Mouse (Mus musculus) MEL (cell line): Measurements from ENCODE around the gene Acta2.

Experiments used
- CTCF ChIP-seq, 3 experiments: IDR thresholded peaks in 2 of 3; conservative IDR thresholded peaks in 1 of 3; 2 replicates each; pipeline ENCODE4 v1.5.1; 2011 to 2012; ENCODE audit warnings: low read length in 3 of 3, low read depth in 2 of 3, mild to moderate bottlenecking in 2 of 3, improper control_type of control experiment in 1 of 3, inconsistent platforms in 1 of 3, mixed read lengths in 1 of 3, moderate library complexity in 1 of 3; ENCODE audit not compliant: control insufficient read depth in 1 of 3, insufficient read depth in 1 of 3, poor library complexity in 1 of 3, severe bottlenecking in 1 of 3
- EP300 ChIP-seq, 2 experiments: IDR thresholded peaks; 2 replicates each; pipeline ENCODE4 v1.6.1; 2011; ENCODE audit warnings: improper control_type of control experiment in 2 of 2, low read length in 2 of 2, low read depth in 1 of 2, mild to moderate bottlenecking in 1 of 2
- GATA1 ChIP-seq: IDR thresholded peaks from 2 replicates; pipeline ENCODE4 v1.6.1; 2011; ENCODE audit warnings: low read depth, low read length, improper control_type of control experiment
- MAFK ChIP-seq: IDR thresholded peaks from 2 replicates; pipeline ENCODE4 v1.6.1; 2011; ENCODE audit warnings: low read depth, mild to moderate bottlenecking, low read length, improper control_type of control experiment, borderline replicate concordance
- MXI1 ChIP-seq: IDR thresholded peaks from 2 replicates; pipeline ENCODE4 v1.6.1; 2011; ENCODE audit warnings: mild to moderate bottlenecking, low read depth, low read length, improper control_type of control experiment
- MYB ChIP-seq: IDR thresholded peaks from 2 replicates; pipeline ENCODE4 v1.6.1; 2011; ENCODE audit warnings: mild to moderate bottlenecking, low read depth, low read length, improper control_type of control experiment
- POLR2A ChIP-seq, 2 experiments: IDR thresholded peaks; 2 replicates each; pipeline ENCODE4 v1.6.1; 2011 to 2012; ENCODE audit warnings: low read length in 2 of 2, mild to moderate bottlenecking in 2 of 2, control low read depth in 1 of 2, improper control_type of control experiment in 1 of 2, low read depth in 1 of 2, moderate library complexity in 1 of 2; ENCODE audit not compliant: control insufficient read depth in 1 of 2, insufficient read depth in 1 of 2, poor library complexity in 1 of 2
- POLR2AphosphoS2 ChIP-seq: IDR thresholded peaks from 2 replicates; pipeline ENCODE4 v1.6.1; 2011; ENCODE audit warnings: low read length, improper control_type of control experiment
- TBP ChIP-seq: IDR thresholded peaks from 2 replicates; pipeline ENCODE4 v1.8.0; 2011; ENCODE audit warnings: low read depth, low read length, improper control_type of control experiment
- TCF12 ChIP-seq: IDR thresholded peaks from 2 replicates; pipeline ENCODE4 v1.6.1; 2014; ENCODE audit warnings: low read depth, mild to moderate bottlenecking, inconsistent platforms, low read length, improper control_type of control experiment, moderate library complexity
- USF1 ChIP-seq: IDR thresholded peaks from 2 replicates; pipeline ENCODE4 v1.6.1; 2014; ENCODE audit warnings: low read depth, mild to moderate bottlenecking, inconsistent platforms, low read length, improper control_type of control experiment, moderate library complexity

- no peak for TF ChIP-seq MAFK
- TF ChIP-seq TCF12, result no peak
- no peak for TF ChIP-seq POLR2A (IDR thresholded peaks at IDR 0.05; ENCODE audit: control insufficient read depth in 1 of 2, insufficient read depth in 1 of 2, low read depth in 1 of 2, low read length in 2 of 2, poor library complexity in 1 of 2)
- no peak for TF ChIP-seq GATA1
- TF ChIP-seq MYB, result no peak
- TF ChIP-seq TBP, result no peak
- TF ChIP-seq CTCF (IDR thresholded peaks at IDR 0.05 in 2 of 3, conservative IDR thresholded peaks at IDR 0.05 in 1 of 3; ENCODE audit: control insufficient read depth in 1 of 3, insufficient read depth in 1 of 3, low read depth in 2 of 3, low read length in 3 of 3, poor library complexity in 1 of 3, severe bottlenecking in 1 of 3), result no peak
- TF ChIP-seq MXI1, result no peak
- no peak for TF ChIP-seq POLR2AphosphoS2
- no peak for TF ChIP-seq USF1
- TF ChIP-seq EP300 (IDR thresholded peaks at IDR 0.05; ENCODE audit: low read depth in 1 of 2, low read length in 2 of 2), result no peak
These were observed 32.4 kb upstream of the Acta2 start for GRCm38 (mm10) chr19:34287656-34288415.
